10 mouse cellular contexts compared by ENCODE assay signal in genomic region chr13:41467036-41467435, GRCm38 (mm10). TPM values are rescaled to one million over a fixed set of nuclear protein-coding genes. Genes with fewer than 3 reads are reported as not detected.
A peak's percentile ranks its signal among the peaks of the same experiment; 100 is the strongest.
DNase-seq lines count a peak whose midpoint lies in the region; ATAC-seq and TF ChIP-seq lines count a peak whose summit lies in the region.
"Had no signal": no experiment of that assay in that cellular context is flagged by ENCODE, and none has a peak within 500 bp of the region (broad histone marks: within the 10 kb centered on the region; RNA-seq: fewer than 3 reads in every experiment).

No protein-coding gene starts in this region.

- H3K27ac ChIP-seq in hindbrain, postnatal 0 days: peak overlapping the region; percentile 46
- no peak overlapping the region for H3K27ac ChIP-seq in hindbrain, embryonic 14.5 days
- peak overlapping the region; percentile 70 for H3K27ac ChIP-seq in heart, embryonic 13.5 days (replicated peaks)
- no peak overlapping the region; the same call in 1 of the 2 replicates for H3K27ac ChIP-seq in forebrain, embryonic 10.5 days
- H3K27ac ChIP-seq: liver, embryonic 13.5 days had no signal

- H3K36me3 ChIP-seq in hindbrain, postnatal 0 days (ENCODE audit: insufficient read depth, low read length): no peaks in the 10 kb centered on the region
- H3K36me3 ChIP-seq in hindbrain, embryonic 14.5 days (replicated peaks; ENCODE audit: control insufficient read depth, insufficient read depth): no peaks in the 10 kb centered on the region
- H3K36me3 ChIP-seq in heart, embryonic 13.5 days: no peaks in the 10 kb centered on the region
- H3K36me3 ChIP-seq in forebrain, embryonic 10.5 days (replicated peaks): no peaks in the 10 kb centered on the region
- H3K36me3 ChIP-seq: G1E; liver, embryonic 13.5 days had no signal

- no peaks in the 10 kb centered on the region for H3K9me3 ChIP-seq in hindbrain, postnatal 0 days (ENCODE audit: low read length)
- H3K9me3 ChIP-seq in hindbrain, embryonic 14.5 days (ENCODE audit: control insufficient read depth, low read length): no peaks in the 10 kb centered on the region
- H3K9me3 ChIP-seq in heart, embryonic 13.5 days: no peaks in the 10 kb centered on the region
- no peaks in the 10 kb centered on the region for H3K9me3 ChIP-seq in forebrain, embryonic 10.5 days
- H3K9me3 ChIP-seq: G1E; liver, embryonic 13.5 days had no signal

- no peak overlapping the region for H3K9ac ChIP-seq in hindbrain, postnatal 0 days (replicated peaks; ENCODE audit: low read length)
- no peak overlapping the region for H3K9ac ChIP-seq in hindbrain, embryonic 14.5 days
- no peak overlapping the region for H3K9ac ChIP-seq in heart, embryonic 13.5 days
- H3K9ac ChIP-seq: liver, embryonic 13.5 days had no signal

- H3K4me2 ChIP-seq in hindbrain, postnatal 0 days (ENCODE audit: low read depth, low read length): no peak overlapping the region
- H3K4me2 ChIP-seq in hindbrain, embryonic 14.5 days (replicated peaks): no peak overlapping the region
- H3K4me2 ChIP-seq in heart, embryonic 13.5 days: no peak overlapping the region
- H3K4me2 ChIP-seq: liver, embryonic 13.5 days had no signal

- H3K27me3 ChIP-seq in hindbrain, postnatal 0 days (ENCODE audit: insufficient read depth, low read length): no peaks in the 10 kb centered on the region
- no peaks in the 10 kb centered on the region for H3K27me3 ChIP-seq in hindbrain, embryonic 14.5 days (ENCODE audit: control insufficient read depth, insufficient read depth, low read length)
- H3K27me3 ChIP-seq in heart, embryonic 13.5 days (replicated peaks): peaks cover 90% of the 10 kb centered on the region
- no peaks in the 10 kb centered on the region for H3K27me3 ChIP-seq in forebrain, embryonic 10.5 days (ENCODE audit: poor library complexity, severe bottlenecking)
- H3K27me3 ChIP-seq: liver, embryonic 13.5 days had no signal

- H3K4me3 ChIP-seq in hindbrain, postnatal 0 days (ENCODE audit: low read length): no peak overlapping the region
- no peak overlapping the region for H3K4me3 ChIP-seq in hindbrain, embryonic 14.5 days (replicated peaks; ENCODE audit: low read length)
- H3K4me3 ChIP-seq in heart, embryonic 13.5 days: no peak overlapping the region
- H3K4me3 ChIP-seq in forebrain, embryonic 10.5 days: no peak overlapping the region
- H3K4me3 ChIP-seq: liver, embryonic 13.5 days had no signal

- H3K4me1 ChIP-seq in hindbrain, postnatal 0 days (ENCODE audit: insufficient read depth, low read length): no peaks in the 10 kb centered on the region
- H3K4me1 ChIP-seq in hindbrain, embryonic 14.5 days (replicated peaks; ENCODE audit: control insufficient read depth, insufficient read depth, low read length): no peaks in the 10 kb centered on the region
- H3K4me1 ChIP-seq in heart, embryonic 13.5 days: peaks cover 6% of the 10 kb centered on the region; the same call in 1 of the 2 replicates
- H3K4me1 ChIP-seq in forebrain, embryonic 10.5 days: peaks cover 2% of the 10 kb centered on the region; the same call in 1 of the 2 replicates
- H3K4me1 ChIP-seq: liver, embryonic 13.5 days had no signal

- no peak for TF ChIP-seq CTCF in hindbrain, postnatal 0 days (IDR thresholded peaks at IDR 0.05; ENCODE audit: low read depth)

- WGBS in hindbrain, postnatal 0 days: 89% methylated on average over 2 of the region's 2 CpGs
- WGBS in hindbrain, embryonic 14.5 days: 86% methylated on average over 2 of the region's 2 CpGs
- 49% methylated on average over 2 of the region's 2 CpGs for WGBS in heart, embryonic 13.5 days
- 75% methylated on average over 2 of the region's 2 CpGs for WGBS in forebrain, embryonic 10.5 days

- DNase-seq in hindbrain, postnatal 0 days (ENCODE audit: low spot score): no peak
- no peak for DNase-seq in hindbrain, embryonic 14.5 days (ENCODE audit: low spot score)
- peak; percentile 44 to 65 for DNase-seq in kidney, postnatal 25 days
- DNase-seq in forebrain, embryonic 10.5 days (ENCODE audit: extremely low spot score, low spot score): no peak
- DNase-seq in MN1 (ENCODE audit: low spot score): no peak
- no peak for DNase-seq in cerebellum, postnatal 25 days
- DNase-seq: liver, embryonic 13.5 days had no signal

- no peak for ATAC-seq in hindbrain, postnatal 0 days
- ATAC-seq in hindbrain, embryonic 14.5 days (ENCODE audit: low FRiP score): no peak
- ATAC-seq in heart, embryonic 13.5 days (ENCODE audit: extremely low read depth, insufficient number of reproducible peaks, low FRiP score, low TSS enrichment): no peak
- peak; percentile 87 for ATAC-seq in neutrophil, adult 5-6 weeks (ENCODE audit: extremely low read depth, insufficient number of reproducible peaks, low FRiP score, poor library complexity, severe bottlenecking)

RNA-seq across cellular contexts. Expression of gene Nedd9, which starts 20.1 kb away (rescaled TPM):
- total RNA-seq in hindbrain, postnatal 0 days (2014; rRNA removed): 26.5 and 29.7 TPM in 2 replicates
- 12.2 and 13.1 TPM in 2 replicates for polyA plus RNA-seq in hindbrain, postnatal 0 days (2015; fragmentation: Nextera tagmentation; extraction: Ambion mirVana)
- 15.2 and 16.0 TPM in 2 replicates for polyA plus RNA-seq in hindbrain, embryonic 14.5 days (2014; fragmentation: Nextera tagmentation; extraction: Ambion mirVana)
- 18.5 and 19.3 TPM in 2 replicates for polyA plus RNA-seq in heart, embryonic 13.5 days (2015; fragmentation: Nextera tagmentation; extraction: Ambion mirVana)
- total RNA-seq in neutrophil, adult 5-6 weeks (2017): 234 and 288 TPM in 2 replicates
- polyA plus RNA-seq in forebrain, embryonic 10.5 days (2016; fragmentation: Nextera tagmentation; extraction: Ambion mirVana): 16.8 and 18.4 TPM in 2 replicates
- polyA plus RNA-seq: G1E had no signal

Comparison
In these comparisons a context has a peak if more than half of its experiments do, and no peak if none do; other contexts are left out.
1. H3K27ac ChIP-seq: peak in hindbrain, postnatal 0 days (single experiment) and heart, embryonic 13.5 days (single experiment); none in hindbrain, embryonic 14.5 days (single experiment) and forebrain, embryonic 10.5 days (single experiment).
2. DNase-seq: peak in kidney, postnatal 25 days (2 of 2); none in hindbrain, postnatal 0 days (single experiment), hindbrain, embryonic 14.5 days (single experiment), forebrain, embryonic 10.5 days (single experiment), MN1 (single experiment) and cerebellum, postnatal 25 days (0 of 2).